Mouse (Mus musculus) cerebellum, adult 2 months (tissue): ENCODE data around the gene Kpna4. TPM values are rescaled to one million over a fixed set of nuclear protein-coding genes. Genes with fewer than 3 reads are reported as not detected.
A peak's percentile ranks its signal among the peaks of the same experiment; 100 is the strongest.

ENCODE experiments used
- DNase-seq, 2 experiments: peaks; one replicate each; pipeline ENCODE4 v3.0.0; 2021
- H3K27ac ChIP-seq: fragments of 200-500 bp; 2 replicates; pipeline ENCODE4 v1.5.1; 2012; ENCODE audit warnings: low read length, control low read depth, inconsistent platforms; ENCODE audit not compliant: insufficient read depth
- H3K27me3 ChIP-seq: fragments of 200-500 bp; 2 replicates; pipeline ENCODE4 v1.6.1; 2012; ENCODE audit warnings: inconsistent platforms, mild to moderate bottlenecking, low read length, moderate library complexity; ENCODE audit not compliant: control insufficient read depth, insufficient read depth
- H3K4me1 ChIP-seq: fragments of 200-500 bp; 2 replicates; pipeline ENCODE4 v1.6.1; 2011; ENCODE audit warnings: low read length; ENCODE audit not compliant: control insufficient read depth, insufficient read depth
- H3K4me3 ChIP-seq: fragments of 200-500 bp; replicated peaks from 2 replicates; pipeline ENCODE3; 2011; ENCODE audit warnings: mild to moderate bottlenecking, low read depth, low read length, control low read depth; ENCODE audit not compliant: insufficient read depth
- CTCF ChIP-seq: fragments of 200-500 bp; IDR thresholded peaks from 2 replicates; pipeline ENCODE4 v1.5.1; 2011; ENCODE audit warnings: low read depth, mild to moderate bottlenecking, control low read depth, low read length, moderate library complexity, borderline replicate concordance; ENCODE audit not compliant: insufficient read depth
- POLR2A ChIP-seq: fragments of 200-500 bp; IDR thresholded peaks from 2 replicates; pipeline ENCODE4 v1.6.1; 2011; ENCODE audit warnings: low read length, control low read depth, borderline replicate concordance; ENCODE audit not compliant: insufficient read depth
- WGBS: fragments of 180-500 bp; shearing (Covaris S2); methylation state at CpG from one replicate; pipeline ENCODE4 v1.1.7; 2018; 5-methylcytosine and 5-hydroxymethylcytosine counted together
- polyA plus RNA-seq: library from polyadenylated mRNA; depleted of rRNA; stranded (reverse); fragments of >200 nt; gene quantifications from 2 replicates; pipeline ENCODE4 v1.2.3, GENCODE M21; 2012; rRNA removed

The Kpna4 gene
- polyA plus RNA-seq, result 31.0 and 31.4 TPM in 2 replicates

- Histone ChIP-seq H3K27ac (peak within 1 kb of the TSS; percentile 60; the same call in 1 of the 2 replicates), H3K27me3 (no peaks in the 10 kb centered on the region), H3K4me1 (peaks cover 3% of the 10 kb centered on the region; the same call in 1 of the 2 replicates), H3K4me3 (peak within 1 kb of the TSS; percentile 66)
- TF ChIP-seq CTCF (no peak), POLR2A (peak; percentile 66; the same call in 1 of the 2 replicates)
- DNase-seq, result peak; percentile 94 to 95
- WGBS, result 1% methylated on average over 98 of the region's 107 CpGs
Observed at GRCm38 (mm10) chr3:69126509-69127345, at the start of gene Kpna4. TSS of gene Kpna4 (minus strand) at chr3:69127113.

- peaks cover 11% of the 10 kb centered on the region for H3K4me1 ChIP-seq
Observed at GRCm38 (mm10) chr3:69175229-69175628, 48.3 kb upstream of the Kpna4 start.

DNA sequence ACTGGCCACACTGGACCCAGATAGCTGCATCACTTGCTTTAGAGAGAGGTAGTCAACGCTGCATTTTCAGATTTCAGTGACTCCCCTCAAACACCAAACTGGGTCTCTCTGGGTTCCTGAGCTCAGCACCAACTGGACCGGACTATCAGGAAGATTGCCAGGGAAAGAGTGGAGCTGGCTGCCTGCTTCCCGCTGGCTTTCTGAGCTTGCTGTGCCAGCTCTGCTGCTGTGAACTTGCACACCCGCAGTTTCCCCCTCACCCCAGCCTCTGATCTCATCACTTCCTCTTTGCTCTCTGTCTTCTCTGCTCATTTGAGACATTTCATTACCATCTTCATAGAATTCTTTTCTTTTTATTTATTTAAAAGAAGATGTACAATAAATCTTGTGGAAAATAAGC is 44.2 kb upstream of the Kpna4 start:
- no peaks in the 10 kb centered on the region for H3K27me3 ChIP-seq
- 2% methylated on average over 4 of the region's 4 CpGs for WGBS
- H3K4me3 ChIP-seq, result no peak overlapping the region
- TF ChIP-seq POLR2A (no peak), CTCF (no peak)
- peak; percentile 60 to 75 for DNase-seq
- peaks cover 6% of the 10 kb centered on the region for H3K4me1 ChIP-seq
- H3K27ac ChIP-seq, result no peak overlapping the region

More at GRCm38 (mm10) chr3:69175229-69175628, 48.3 kb upstream of the Kpna4 start:
- WGBS, result 3% methylated on average over 1 of the region's 1 CpGs
- Histone ChIP-seq H3K4me3 (no peak overlapping the region), H3K27me3 (no peaks in the 10 kb centered on the region), H3K27ac (no peak overlapping the region)
- no peak for TF ChIP-seq CTCF
- no peak for TF ChIP-seq POLR2A
- DNase-seq, result peak; percentile 32 to 70

DNA sequence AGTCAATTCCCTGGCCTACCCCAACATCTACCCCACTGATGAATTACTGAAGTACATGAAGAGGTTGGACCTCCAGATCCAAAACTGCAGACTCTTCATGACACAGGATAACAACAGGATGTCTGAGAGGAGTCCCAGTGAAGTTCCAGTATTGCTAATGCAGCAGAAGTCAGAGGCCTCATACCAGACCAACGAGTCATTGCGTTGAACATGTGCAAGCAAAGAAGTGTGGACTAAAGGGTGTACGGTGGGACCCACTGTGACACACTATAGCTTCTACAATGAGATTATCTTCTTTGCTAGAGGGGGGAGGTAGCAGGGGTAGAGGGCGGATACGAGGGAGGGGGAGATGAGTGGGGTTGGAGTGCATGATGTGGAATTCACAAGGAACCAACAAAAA is 42.9 kb upstream of the Kpna4 start:
- 94% methylated on average over 5 of the region's 5 CpGs for WGBS
- no peak for DNase-seq
- TF ChIP-seq POLR2A, result no peak
- no peak for TF ChIP-seq CTCF
- H3K27ac ChIP-seq, result no peak overlapping the region
- H3K4me1 ChIP-seq, result peaks cover 4% of the 10 kb centered on the region
- no peaks in the 10 kb centered on the region for H3K27me3 ChIP-seq
- H3K4me3 ChIP-seq, result no peak overlapping the region

GRCm38 (mm10) chr3:69168724-69169123 is 41.8 kb upstream of the Kpna4 start:
- WGBS, result 67% methylated on average over 9 of the region's 9 CpGs
- no peak for TF ChIP-seq POLR2A
- no peak for TF ChIP-seq CTCF
- Histone ChIP-seq H3K27ac (no peak overlapping the region), H3K27me3 (no peaks in the 10 kb centered on the region), H3K4me3 (no peak overlapping the region), H3K4me1 (peaks cover 4% of the 10 kb centered on the region)
- DNase-seq, result no peak

DNA sequence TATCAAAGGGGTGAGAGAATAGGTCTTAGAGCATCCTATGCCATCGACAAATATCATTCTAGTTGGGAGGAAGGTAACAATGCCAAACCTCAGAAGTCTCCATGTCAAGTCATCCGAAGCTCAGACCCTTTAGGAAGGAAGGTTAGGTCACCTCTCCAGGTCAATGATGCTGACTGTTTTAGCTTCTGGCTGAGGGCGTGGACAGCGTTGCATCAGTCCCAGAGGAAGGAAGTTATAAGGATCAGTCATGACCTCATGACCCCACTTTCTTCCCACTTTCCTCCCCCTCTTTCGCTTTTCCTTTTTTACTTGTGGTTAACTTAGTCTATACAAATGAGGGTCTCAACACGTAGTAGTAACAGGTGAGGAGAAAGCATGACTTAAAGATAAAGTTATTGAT is 36.1 kb upstream of the Kpna4 start:
- TF ChIP-seq CTCF (no peak), POLR2A (no peak)
- 84% methylated on average over 6 of the region's 6 CpGs for WGBS
- H3K4me3 ChIP-seq, result no peak overlapping the region
- H3K4me1 ChIP-seq, result no peaks in the 10 kb centered on the region
- H3K27me3 ChIP-seq, result no peaks in the 10 kb centered on the region
- H3K27ac ChIP-seq, result no peak overlapping the region
- DNase-seq, result no peak

DNA sequence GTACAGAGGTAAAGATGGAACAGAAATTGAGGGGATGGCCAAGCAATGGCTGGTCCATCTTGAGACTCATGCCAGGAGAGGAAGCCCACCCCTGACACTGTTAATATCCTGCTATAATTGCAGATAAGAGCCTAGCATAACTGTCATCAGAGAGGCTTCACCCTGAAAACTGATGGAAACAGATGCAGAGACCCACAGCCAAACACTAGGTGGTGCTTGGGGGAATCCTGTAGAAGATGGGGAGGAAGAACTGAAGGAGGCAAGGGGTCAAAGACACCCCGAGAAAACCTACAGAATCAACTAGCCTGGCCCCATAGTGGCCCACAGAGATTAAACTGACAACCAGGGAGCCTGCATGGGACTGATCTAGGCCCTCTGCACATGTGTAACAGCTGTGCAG is 33.5 kb upstream of the Kpna4 start:
- Histone ChIP-seq H3K4me3 (no peak overlapping the region), H3K4me1 (no peaks in the 10 kb centered on the region), H3K27me3 (no peaks in the 10 kb centered on the region), H3K27ac (no peak overlapping the region)
- WGBS, result 70% methylated on average over 1 of the region's 1 CpGs
- DNase-seq, result no peak
- TF ChIP-seq POLR2A (no peak), CTCF (no peak)

- TF ChIP-seq CTCF (no peak), POLR2A (no peak)
- DNase-seq, result no peak
- no peak overlapping the region for H3K27ac ChIP-seq
- H3K4me3 ChIP-seq, result no peak overlapping the region
- no peaks in the 10 kb centered on the region for H3K4me1 ChIP-seq
- 76% methylated on average over 2 of the region's 2 CpGs for WGBS
- no peaks in the 10 kb centered on the region for H3K27me3 ChIP-seq
Observed at GRCm38 (mm10) chr3:69159501-69159900, 32.6 kb upstream of the Kpna4 start.
